Mouse (Mus musculus): ENCODE results near the gene Tap2.
"Not testable (repeated sequence)": the region's sequence is repeated elsewhere in the genome, so short reads cannot be mapped to it uniquely, and the experiment has no call there.

Tap2 gene

DNA sequence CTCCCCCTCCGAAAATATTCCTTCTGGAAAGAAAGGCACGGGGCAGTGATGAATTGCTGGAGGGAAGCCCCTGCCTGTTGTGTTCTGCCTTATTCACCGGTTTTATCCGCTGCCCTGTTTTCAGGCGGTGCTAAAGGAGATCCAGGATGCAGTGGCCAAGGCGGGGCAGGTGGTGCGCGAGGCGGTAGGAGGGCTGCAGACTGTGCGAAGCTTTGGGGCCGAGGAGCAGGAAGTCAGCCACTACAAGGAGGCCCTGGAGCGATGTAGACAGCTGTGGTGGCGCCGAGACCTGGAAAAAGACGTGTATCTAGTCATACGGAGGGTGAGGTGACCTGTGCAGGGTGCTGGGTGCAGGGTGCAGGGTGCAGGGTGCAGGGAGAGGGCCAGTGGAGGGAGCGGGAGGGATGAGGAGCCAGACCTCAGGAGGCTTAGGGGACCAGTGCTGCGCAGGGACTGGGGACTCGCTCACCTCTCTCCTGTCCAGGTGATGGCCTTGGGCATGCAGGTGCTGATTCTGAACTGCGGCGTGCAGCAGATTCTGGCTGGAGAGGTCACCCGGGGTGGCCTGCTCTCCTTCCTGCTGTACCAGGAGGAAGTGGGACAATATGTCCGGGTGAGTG, 8.5 kb downstream of the Tap2 start:
- DNase-seq (ENCODE audit: extremely low spot score, low spot score), result no peak

DNA sequence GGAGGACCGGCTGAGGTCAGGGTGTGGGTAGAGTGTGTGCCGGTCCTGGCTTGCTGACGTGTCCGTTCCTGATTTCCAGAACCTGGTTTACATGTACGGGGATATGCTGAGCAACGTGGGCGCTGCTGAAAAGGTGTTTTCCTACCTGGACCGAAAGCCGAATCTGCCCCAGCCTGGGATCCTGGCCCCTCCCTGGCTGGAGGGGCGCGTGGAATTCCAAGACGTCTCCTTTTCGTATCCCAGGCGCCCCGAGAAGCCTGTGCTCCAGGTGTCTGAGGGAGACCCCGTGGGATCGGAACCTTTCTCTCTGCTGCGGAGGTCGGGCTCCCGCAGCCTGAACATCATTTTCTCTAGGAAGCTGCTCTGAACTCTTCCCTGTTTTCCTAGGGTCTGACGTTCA, 10.6 kb downstream of the Tap2 start:
- DNase-seq (ENCODE audit: extremely low spot score, low spot score), result no peak

DNA sequence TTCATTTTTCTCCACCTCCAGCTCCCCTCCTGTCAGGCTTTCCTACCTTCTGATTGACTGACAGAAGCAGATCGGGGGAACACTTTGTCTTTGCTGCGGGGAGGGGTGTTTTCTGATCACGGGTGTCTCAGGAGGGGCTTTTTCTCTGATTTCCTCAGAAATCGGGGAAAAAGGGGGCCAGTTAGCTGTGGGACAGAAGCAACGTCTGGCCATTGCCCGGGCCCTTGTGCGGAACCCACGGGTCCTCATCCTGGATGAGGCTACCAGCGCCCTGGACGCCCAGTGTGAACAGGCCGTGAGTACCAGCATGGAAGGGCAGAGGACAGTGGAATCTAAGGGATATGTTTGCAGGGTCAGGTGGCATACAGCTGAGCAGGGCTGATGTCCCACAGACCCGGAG, 11.8 kb downstream of the Tap2 start:
- no peak for DNase-seq (ENCODE audit: extremely low spot score, low spot score)

- DNase-seq (ENCODE audit: extremely low spot score, low spot score), result no peak
Observed at GRCm38 (mm10) chr17:34217216-34217928, 14.0 kb downstream of the Tap2 start.

- DNase-seq (ENCODE audit: extremely low spot score, low spot score), result no peak
Observed at GRCm38 (mm10) chr17:34217986-34218385, 14.7 kb downstream of the Tap2 start.

GRCm38 (mm10) chr17:34218675-34219074, 15.3 kb downstream of the Tap2 start:
- DNase-seq (ENCODE audit: extremely low spot score, low spot score), result no peak

DNA sequence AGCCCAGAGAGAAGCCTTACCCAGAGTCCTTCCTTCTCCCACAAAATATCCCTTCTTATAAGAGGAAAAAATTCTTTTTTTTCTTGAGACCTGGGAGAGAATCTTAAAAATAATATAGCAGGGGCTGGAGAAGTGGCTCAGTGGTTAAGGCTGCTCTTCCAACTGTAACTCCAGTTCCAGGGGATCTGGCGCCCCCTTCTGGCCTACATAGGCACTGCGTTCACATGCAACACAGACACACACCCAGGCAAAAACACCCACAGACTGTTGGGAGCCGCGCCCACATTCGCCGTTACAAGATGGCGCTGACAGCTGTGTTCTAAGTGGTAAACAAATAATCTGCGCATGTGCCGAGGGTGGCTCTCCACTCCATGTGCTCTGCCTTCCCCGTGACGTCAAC, 15.8 kb downstream of the Tap2 start:
- DNase-seq (ENCODE audit: extremely low spot score, low spot score), result not testable (repeated sequence)

- DNase-seq (ENCODE audit: extremely low spot score, low spot score), result not testable (repeated sequence)
Observed at GRCm38 (mm10) chr17:34219801-34220200, 16.5 kb downstream of the Tap2 start.

DNA sequence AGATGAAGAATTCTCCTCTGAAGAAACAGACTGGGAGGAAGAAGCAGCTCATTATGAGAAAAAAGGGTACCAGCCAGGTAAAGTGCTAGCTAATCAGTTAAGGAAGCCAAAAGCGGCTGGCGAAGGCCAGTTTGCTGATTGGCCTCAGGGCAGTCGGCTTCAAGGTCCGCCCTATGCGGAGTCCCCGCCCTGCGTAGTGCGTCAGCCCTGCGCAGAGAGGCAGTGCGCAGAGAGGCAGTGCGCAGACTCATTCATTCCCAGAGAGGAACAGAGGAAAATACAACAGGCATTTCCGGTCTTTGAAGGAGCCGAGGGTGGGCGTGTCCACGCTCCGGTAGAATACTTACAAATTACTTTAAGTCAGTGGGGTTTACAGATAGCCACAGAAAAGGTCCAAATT, 17.1 kb downstream of the Tap2 start:
- not testable (repeated sequence) for DNase-seq (ENCODE audit: extremely low spot score, low spot score)

DNA sequence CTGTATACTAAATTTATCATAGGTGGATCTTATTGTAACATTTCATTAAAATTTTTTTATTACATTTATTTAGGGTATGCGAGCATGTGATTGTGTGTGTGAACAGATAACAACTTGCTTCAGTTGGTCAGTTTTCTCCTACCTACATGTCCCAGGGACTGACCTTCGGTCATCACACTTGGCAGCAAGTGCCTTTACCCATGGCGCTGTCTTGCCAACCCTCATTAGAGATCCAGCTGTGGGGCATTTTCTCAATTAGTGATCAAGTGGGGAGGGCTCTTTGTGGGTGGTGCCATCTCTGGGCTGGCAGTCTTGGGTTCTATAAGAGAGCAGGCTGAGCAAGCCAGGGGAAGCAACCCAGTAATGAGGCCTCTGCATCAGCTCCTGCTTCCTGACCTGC, 21.5 kb downstream of the Tap2 start:
- DNase-seq (ENCODE audit: extremely low spot score, low spot score), result no peak

DNA sequence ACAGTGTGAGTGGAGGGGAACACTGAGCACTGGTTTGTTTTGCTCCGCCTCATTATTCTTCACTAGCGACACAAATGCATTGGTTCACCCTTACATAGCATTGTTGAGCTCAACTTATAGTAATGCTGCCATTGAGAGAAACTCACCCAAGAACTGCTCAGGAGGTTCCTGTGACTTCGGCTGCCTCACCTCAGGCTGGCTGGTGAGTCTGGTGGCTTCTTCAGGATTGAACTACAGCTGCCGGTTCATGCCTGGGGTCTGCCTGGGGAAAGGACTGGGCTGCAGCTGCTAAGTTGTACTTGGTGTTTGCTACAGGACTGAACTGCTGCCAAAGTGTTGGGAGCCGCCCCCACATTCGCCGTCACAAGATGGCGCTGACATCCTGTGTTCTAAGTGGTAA, 22.1 kb downstream of the Tap2 start:
- DNase-seq (ENCODE audit: extremely low spot score, low spot score), result no peak

DNA sequence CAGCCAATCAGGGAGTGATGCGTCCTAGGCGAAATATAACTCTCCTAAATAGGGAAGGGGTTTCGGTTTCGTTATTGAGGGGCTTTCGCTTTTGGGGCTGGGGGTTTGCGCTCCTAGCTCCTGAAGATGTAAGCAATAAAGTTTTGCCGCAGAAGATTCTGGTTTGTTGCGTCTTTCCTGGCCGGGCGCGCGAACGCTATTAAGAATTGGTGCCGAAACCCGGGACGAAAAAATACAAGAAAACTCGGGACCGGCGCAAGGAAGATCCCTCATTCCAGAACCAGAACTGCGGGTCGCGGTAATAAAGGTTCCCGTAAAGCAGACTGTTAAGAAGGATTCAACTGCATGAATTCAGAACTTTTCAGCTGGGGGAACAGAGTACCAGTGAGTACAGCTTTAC, 22.6 kb downstream of the Tap2 start:
- DNase-seq (ENCODE audit: extremely low spot score, low spot score), result not testable (repeated sequence)

GRCm38 (mm10) chr17:34230971-34231370, 27.6 kb downstream of the Tap2 start:
- not testable (repeated sequence) for DNase-seq (ENCODE audit: extremely low spot score, low spot score)

GRCm38 (mm10) chr17:34232021-34232420, 28.7 kb downstream of the Tap2 start:
- not testable (repeated sequence) for DNase-seq (ENCODE audit: extremely low spot score, low spot score)

DNA sequence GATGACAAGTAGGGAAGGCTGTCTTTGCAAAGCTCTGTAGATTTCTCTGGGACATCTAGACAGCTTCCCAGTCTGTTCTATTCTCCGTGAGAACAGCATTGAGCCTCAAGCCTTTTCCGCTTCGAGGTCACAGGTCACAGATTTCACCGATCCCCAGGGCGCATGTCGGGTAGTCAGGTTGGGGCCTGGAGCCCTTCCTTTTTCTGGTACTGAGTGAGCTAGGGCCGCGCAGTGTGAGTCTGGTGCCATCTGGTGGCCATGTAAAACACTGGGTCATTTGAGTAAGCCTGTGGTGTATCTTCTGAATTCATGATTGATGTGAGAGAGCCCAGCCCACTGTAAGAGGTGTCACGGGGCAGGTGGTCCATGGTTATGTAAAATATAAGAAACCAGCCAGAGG, 31.6 kb downstream of the Tap2 start:
- peak; percentile 37 for DNase-seq (ENCODE audit: extremely low spot score, low spot score)

DNA sequence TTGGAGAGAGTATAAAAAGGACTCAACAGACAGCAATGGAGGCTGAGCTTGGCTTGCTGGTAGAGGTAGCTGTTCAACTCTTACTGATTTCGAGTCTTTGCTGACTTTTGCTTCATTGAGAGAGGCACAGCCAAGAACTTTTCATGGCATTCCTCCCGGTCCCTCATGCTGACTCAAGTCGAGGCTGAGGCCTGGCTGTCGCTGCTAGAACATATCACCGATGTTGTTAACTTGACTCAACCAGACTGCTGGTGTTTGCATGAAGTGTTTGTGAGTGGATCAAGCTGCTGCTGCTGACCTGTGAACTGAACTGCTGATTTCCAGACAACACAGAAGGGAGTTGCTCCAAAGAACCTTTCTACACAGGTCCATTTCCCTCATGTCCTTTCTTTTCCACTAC, 33.4 kb downstream of the Tap2 start:
- DNase-seq (ENCODE audit: extremely low spot score, low spot score), result no peak

DNA sequence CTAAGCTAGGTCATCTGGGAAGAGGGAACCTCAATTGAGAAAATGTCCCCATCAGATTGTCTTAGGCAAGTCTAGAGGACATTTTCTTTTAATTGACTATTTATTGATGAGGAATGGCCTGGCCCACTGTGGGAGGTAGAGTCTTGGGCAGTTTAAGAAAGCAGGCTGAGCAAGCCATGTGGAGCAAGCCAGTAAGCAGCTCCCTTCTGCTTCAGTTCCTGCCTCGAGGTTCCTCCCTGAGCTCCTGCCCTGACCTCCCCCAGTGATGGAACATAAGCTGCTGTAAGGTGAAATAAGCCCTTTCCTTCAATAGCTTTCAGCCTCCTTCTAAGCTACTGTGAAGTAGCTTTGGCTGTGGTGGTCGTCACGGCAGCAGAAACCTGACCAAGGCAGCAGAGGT, 34.4 kb downstream of the Tap2 start:
- DNase-seq (ENCODE audit: extremely low spot score, low spot score), result no peak

DNA sequence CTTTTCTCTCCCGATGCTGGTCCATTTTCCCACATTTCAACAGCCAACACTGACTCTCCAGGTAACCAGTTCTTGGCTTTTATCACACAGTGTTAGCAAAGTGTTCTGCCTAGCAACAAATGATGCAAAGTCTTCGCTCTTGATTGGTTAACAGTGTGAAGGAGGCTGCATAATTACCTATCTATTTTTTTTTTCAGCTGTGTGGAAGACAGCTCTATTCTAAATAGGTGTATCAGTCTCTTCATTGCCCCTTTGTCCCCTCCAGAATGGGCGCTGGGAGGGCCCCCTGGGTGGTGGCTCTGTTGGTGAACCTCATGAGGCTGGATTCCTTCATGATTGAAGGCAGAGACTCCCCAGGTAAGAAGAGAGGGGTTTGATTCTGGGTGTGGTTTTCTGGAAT, 35.4 kb downstream of the Tap2 start, which contains the start of gene H2-Ob:
Gene H2-Ob (plus strand): TSS at position 198 of the 400 bp plus-strand sequence.
- no peak for DNase-seq (ENCODE audit: extremely low spot score, low spot score)

DNA sequence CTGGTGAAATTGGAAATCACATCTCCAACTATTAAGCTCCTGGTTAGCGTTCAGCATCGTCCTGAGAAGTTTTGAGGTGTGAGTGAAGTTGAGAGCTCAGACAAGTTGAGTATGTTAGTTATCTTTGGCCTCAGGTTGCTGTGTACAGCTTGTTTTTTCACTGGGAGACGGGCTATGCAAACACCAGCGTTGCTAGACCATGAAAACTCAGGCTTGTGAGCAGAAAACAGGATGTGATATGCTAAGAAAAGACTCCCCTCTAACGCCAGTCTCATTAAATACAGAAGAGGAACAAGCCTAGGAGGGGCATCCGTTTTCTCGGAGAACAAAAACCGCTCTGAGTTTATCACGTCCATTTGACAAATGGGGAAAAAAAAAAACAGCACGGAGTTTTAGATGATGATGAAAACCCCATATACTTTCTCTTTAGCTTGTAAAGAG, 36.3 kb downstream of the Tap2 start:
- DNase-seq (ENCODE audit: extremely low spot score, low spot score), result no peak

DNA sequence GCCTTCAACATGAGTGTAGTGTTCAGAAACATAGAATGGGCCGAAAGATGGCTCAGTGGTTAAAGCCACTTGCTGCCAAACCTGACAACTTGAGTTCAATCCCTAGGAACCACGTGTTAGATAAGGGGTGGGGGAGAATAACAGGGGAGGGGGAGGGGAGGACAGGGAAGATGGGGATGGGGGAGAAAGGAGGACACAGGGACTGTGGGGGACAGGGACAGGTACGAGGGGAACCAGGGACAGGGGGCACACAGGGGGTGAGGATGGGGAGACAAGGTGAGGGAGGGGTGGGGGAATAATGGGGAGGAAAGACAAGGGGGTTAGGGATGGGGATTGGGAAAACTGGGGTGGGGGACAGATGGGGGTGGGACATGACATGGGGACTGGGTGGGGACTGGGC, 37.0 kb downstream of the Tap2 start:
- DNase-seq (ENCODE audit: extremely low spot score, low spot score), result no peak

DNA sequence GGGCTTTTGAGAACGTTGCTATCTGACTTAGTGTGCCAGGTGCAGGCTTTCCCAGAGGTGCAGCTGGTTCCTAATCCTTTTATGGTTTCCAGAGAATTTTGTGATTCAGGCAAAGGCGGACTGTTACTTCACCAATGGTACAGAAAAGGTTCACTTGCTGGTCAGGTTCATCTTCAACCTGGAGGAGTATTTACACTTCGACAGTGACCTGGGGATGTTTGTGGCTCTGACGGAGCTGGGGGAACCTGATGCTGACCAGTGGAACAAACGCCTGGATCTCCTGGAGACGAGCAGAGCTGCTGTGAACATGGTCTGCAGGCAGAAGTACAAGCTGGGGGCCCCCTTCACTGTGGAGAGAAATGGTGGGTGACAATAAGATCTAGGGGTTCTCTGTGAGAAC, 37.6 kb downstream of the Tap2 start:
- DNase-seq (ENCODE audit: extremely low spot score, low spot score), result no peak

GRCm38 (mm10) chr17:34244656-34245055, 41.3 kb downstream of the Tap2 start:
- DNase-seq (ENCODE audit: extremely low spot score, low spot score), result no peak

DNA sequence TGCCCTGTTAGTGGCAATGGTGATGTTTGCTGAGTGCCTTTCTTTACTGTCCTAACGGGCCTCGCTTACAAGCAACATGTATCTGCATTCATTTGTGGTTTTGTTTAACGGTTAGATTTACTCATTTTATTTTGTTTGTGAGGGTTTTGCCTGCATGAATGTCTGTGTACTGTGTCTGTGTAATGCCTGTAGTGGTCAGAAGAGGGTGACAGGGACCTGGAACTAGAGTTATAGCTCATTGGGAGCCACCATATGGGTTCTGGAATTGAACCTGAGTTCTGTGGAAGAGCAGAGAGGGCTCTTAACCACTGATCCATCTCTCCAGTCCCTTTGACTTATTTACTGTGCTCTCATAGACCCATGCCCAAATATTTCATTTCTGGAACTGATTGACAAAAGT, 43.7 kb downstream of the Tap2 start:
- DNase-seq (ENCODE audit: extremely low spot score, low spot score), result no peak
